Mouse (Mus musculus) liver, adult 2 months (tissue): ENCODE data around the gene Arhgef18. TPM values are rescaled to one million over a fixed set of nuclear protein-coding genes. Genes with fewer than 3 reads are reported as not detected.

Experiments used
- DNase-seq: peaks from one replicate; pipeline ENCODE4 v3.0.0-alpha.2; 2011; ENCODE audit warnings: low read depth, low spot score; ENCODE audit errors: extremely low read depth
- H3K27ac ChIP-seq: fragments of 200-500 bp; replicated peaks from 2 replicates; pipeline ENCODE4 v1.5.1; 2012; ENCODE audit warnings: low read depth, mild to moderate bottlenecking, control low read depth, inconsistent platforms, low read length; ENCODE audit not compliant: insufficient read depth
- H3K27me3 ChIP-seq: fragments of 200-500 bp; 2 replicates; pipeline ENCODE4 v1.6.1; 2012; ENCODE audit warnings: mild to moderate bottlenecking, moderate library complexity, low read length, inconsistent platforms; ENCODE audit not compliant: control insufficient read depth, insufficient read depth
- H3K36me3 ChIP-seq: fragments of 200-500 bp; 2 replicates; pipeline ENCODE4 v1.6.1; 2012; ENCODE audit warnings: low read length, inconsistent platforms; ENCODE audit not compliant: control insufficient read depth, insufficient read depth
- H3K4me1 ChIP-seq: fragments of 200-500 bp; 2 replicates; pipeline ENCODE4 v1.6.1; 2011; ENCODE audit warnings: low read length; ENCODE audit not compliant: control insufficient read depth, insufficient read depth
- H3K4me3 ChIP-seq: fragments of 200-500 bp; 2 replicates; pipeline ENCODE4 v1.5.1; 2011; ENCODE audit warnings: low read depth, mild to moderate bottlenecking, control low read depth, low read length, moderate library complexity; ENCODE audit not compliant: insufficient read depth
- H3K79me2 ChIP-seq: fragments of 200-500 bp; 2 replicates; pipeline ENCODE4 v1.6.1; 2012; ENCODE audit warnings: inconsistent platforms, mild to moderate bottlenecking, low read length, moderate library complexity; ENCODE audit not compliant: control insufficient read depth, insufficient read depth
- H3K9ac ChIP-seq: fragments of 200-500 bp; 2 replicates; pipeline ENCODE4 v1.6.1; 2012; ENCODE audit warnings: low read depth, mild to moderate bottlenecking, control low read depth, inconsistent platforms, low read length
- CTCF ChIP-seq: fragments of 200-500 bp; IDR thresholded peaks from 2 replicates; pipeline ENCODE4 v1.5.1; 2011; ENCODE audit warnings: low read depth, low read length, control low read depth
- POLR2A ChIP-seq: fragments of 200-500 bp; IDR thresholded peaks from 2 replicates; pipeline ENCODE4 v1.6.1; 2011; ENCODE audit warnings: low read length, control low read depth; ENCODE audit not compliant: insufficient read depth; ENCODE audit errors: extremely low read depth
- WGBS: fragments of 180-500 bp; shearing (Covaris S2); methylation state at CpG from one replicate; pipeline ENCODE4 v1.1.7; 2018; 5-methylcytosine and 5-hydroxymethylcytosine counted together
- polyA plus RNA-seq: library from polyadenylated mRNA; depleted of rRNA; stranded (reverse); fragments of >200 nt; gene quantifications from 2 replicates; pipeline ENCODE4 v1.2.3, GENCODE M21; 2012
- total RNA-seq: library from RNA; depleted of rRNA; stranded (reverse); fragments of >200 nt; gene quantifications from 2 replicates; pipeline ENCODE4 v1.2.3, GENCODE M21; 2014

Arhgef18 gene
- total and polyA plus RNA-seq, 2 experiments = 9.7 to 15.6 TPM

DNA sequence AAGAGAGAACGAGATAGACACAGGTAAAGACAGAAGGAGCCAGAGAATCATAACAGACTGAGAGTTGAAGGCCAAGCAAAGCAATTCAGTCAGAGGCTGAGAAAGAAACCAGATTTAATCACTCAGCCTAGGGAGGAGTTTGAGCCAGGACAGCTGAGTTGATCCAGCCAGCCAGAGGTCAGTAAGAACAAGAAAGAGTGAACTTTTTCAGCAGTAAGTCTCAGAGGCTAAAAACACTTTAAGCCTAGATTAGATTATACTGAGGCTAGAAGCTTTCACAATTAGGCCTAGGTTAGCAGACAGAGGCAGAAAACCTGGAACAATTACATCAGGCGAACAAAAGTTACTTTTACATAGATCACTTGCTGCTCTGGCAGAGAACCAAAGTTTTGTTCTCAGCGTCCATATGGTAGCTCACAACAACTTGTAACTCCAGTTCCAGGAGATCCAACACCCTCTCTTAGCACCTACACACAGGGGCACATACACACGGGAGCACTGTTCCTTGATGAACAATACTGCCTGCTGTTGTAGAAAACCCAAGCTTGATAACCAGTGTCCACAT, 87.5 kb downstream of the Arhgef18 start:
- 72% methylated on average over 4 of the region's 4 CpGs for WGBS

DNA sequence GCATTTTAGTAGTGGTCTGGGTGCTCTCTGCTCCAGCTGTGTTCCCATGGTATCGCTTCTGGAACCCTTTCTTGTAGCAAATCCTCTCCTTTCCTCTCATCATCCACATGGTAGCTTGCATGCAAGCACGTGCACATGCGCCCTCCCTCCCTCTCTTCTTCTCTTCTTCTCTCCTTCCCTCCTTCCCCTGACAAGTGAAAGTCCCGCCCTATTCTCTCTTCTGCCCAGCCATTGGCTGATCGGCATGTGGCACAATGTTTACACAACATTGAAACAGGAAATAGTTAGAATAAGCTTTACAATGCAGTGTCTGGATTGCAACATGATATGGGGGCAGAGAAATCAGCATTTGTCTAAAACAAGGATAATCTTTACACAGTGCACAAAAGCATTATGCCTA, 88.8 kb downstream of the Arhgef18 start:
- 65% methylated on average over 5 of the region's 5 CpGs for WGBS
- no peaks in the 10 kb centered on the region for H3K36me3 ChIP-seq
- no peak overlapping the region for H3K27ac ChIP-seq
- DNase-seq = no peak
- no peaks in the 10 kb centered on the region for H3K79me2 ChIP-seq
- H3K9ac ChIP-seq = no peak overlapping the region
- H3K4me3 ChIP-seq = no peak overlapping the region
- no peaks in the 10 kb centered on the region for H3K27me3 ChIP-seq
- H3K4me1 ChIP-seq = no peaks in the 10 kb centered on the region; the same call in 1 of the 2 replicates
- TF ChIP-seq POLR2A = no peak
- TF ChIP-seq CTCF = no peak

More for the DNA sequence above, 87.5 kb downstream of the Arhgef18 start:
- Histone ChIP-seq H3K27me3 (no peaks in the 10 kb centered on the region), H3K79me2 (no peaks in the 10 kb centered on the region), H3K27ac (no peak overlapping the region), H3K9ac (no peak overlapping the region), H3K4me1 (no peaks in the 10 kb centered on the region; the same call in 1 of the 2 replicates), H3K4me3 (no peak overlapping the region), H3K36me3 (no peaks in the 10 kb centered on the region)
- TF ChIP-seq POLR2A = no peak
- no peak for TF ChIP-seq CTCF
- no peak for DNase-seq

DNA sequence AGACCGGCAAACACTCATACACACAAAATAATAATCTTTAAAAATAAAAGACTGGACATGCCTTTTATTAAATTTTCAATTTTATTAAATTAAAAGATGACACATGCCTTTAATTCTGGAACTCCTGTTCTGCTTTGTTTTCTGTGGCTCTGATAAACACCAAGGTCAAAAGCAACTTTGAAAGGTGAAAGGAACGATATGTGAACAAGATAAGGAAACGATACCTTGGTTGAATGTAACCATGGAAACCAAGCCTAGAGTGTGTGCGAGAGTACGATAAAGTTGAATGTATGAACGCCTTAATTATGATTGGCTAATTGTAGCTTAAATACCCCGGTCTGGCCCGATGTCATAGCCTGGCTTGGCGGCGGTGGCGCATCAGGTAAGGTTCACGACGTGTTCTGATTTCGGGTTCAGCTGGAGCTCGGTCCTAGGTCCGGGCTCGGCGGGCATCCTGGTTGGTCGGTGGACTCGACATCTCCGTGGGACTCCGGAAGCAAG, 89.5 kb downstream of the Arhgef18 start:
- WGBS = 87% methylated on average over 22 of the region's 22 CpGs

DNA sequence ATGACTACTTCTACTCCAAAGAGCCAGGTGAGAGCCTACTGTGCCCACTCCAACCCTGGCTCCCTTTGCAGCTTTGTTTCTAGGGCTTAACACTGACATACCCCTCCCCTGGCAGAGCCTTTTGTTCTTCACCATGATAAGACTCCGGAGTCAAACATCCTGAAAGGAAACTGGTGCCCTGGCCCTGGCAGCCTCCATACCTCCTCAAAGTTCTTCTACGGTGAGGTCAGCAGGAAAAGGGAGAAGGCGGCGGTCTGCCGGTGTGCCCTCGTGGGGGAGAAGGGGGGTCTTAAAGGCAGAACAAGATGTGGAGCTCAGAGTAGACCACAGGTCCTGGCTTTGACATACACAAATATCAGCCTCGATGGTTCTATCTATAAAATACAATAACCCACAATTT, 90.7 kb downstream of the Arhgef18 start:
- Histone ChIP-seq H3K27ac (no peak overlapping the region), H3K27me3 (no peaks in the 10 kb centered on the region), H3K4me3 (no peak overlapping the region), H3K79me2 (no peaks in the 10 kb centered on the region), H3K9ac (no peak overlapping the region), H3K4me1 (no peaks in the 10 kb centered on the region; the same call in 1 of the 2 replicates), H3K36me3 (no peaks in the 10 kb centered on the region)
- TF ChIP-seq POLR2A (no peak), CTCF (no peak)
- WGBS = 68% methylated on average over 7 of the region's 7 CpGs
- no peak for DNase-seq

More for the DNA sequence above, 89.5 kb downstream of the Arhgef18 start:
- TF ChIP-seq POLR2A (no peak), CTCF (no peak)
- no peak overlapping the region for H3K4me3 ChIP-seq
- no peak overlapping the region for H3K27ac ChIP-seq
- H3K4me1 ChIP-seq = no peaks in the 10 kb centered on the region; the same call in 1 of the 2 replicates
- no peaks in the 10 kb centered on the region for H3K27me3 ChIP-seq
- H3K79me2 ChIP-seq = no peaks in the 10 kb centered on the region
- H3K9ac ChIP-seq = no peak overlapping the region
- no peaks in the 10 kb centered on the region for H3K36me3 ChIP-seq
- no peak for DNase-seq

DNA sequence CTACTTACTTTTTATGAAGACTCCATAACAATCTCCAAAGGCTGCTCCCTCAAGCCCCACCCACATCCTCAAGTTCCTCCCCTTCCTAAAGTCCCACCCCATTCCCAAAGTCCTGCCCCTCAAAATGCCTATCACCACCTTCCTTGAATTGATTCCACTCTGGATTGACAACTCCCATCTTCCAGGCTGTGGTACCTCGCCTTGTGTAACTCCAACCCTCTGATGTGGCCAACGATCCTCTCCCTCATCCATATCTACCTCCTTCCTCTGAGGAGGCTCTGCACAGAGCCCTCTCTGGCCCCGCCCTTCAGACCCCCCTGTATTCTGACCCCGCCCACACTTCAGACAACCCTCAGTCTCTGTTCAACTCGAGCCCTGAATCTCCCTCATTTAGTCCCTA, 92.4 kb downstream of the Arhgef18 start:
- no peak overlapping the region for H3K4me3 ChIP-seq
- H3K36me3 ChIP-seq = no peaks in the 10 kb centered on the region
- no peak for DNase-seq
- no peak overlapping the region for H3K9ac ChIP-seq
- H3K4me1 ChIP-seq = no peaks in the 10 kb centered on the region; the same call in 1 of the 2 replicates
- no peak overlapping the region for H3K27ac ChIP-seq
- H3K79me2 ChIP-seq = no peaks in the 10 kb centered on the region
- TF ChIP-seq CTCF = no peak
- 53% methylated on average over 5 of the region's 5 CpGs for WGBS
- no peaks in the 10 kb centered on the region for H3K27me3 ChIP-seq
